Mouse (Mus musculus): ENCODE results near the gene Cuedc2. TPM values are rescaled to one million over a fixed set of nuclear protein-coding genes. Genes with fewer than 3 reads are reported as not detected.

Cuedc2 gene
- total RNA-seq (2021), result 10 to 100 TPM; 72.1 to 77.9 TPM
- long read RNA-seq, experiment 1, transcript Cuedc2-206 (10 exons, 1,164 nt), result minor isoform, 5 of 40 reads
- long read RNA-seq, experiment 1, transcript Cuedc2-211 (9 exons, 999 nt), result minor isoform, 5 of 40 reads
- long read RNA-seq, experiment 1, transcript Cuedc2-201 (9 exons, 1,833 nt), result major isoform, 9 of 40 reads
- long read RNA-seq, experiment 1, transcript Cuedc2-203 (9 exons, 1,790 nt), result minor isoform, 5 of 40 reads
- long read RNA-seq, experiment 1, partial matches to known transcripts, result 0 of 40 reads
- long read RNA-seq, experiment 1, other reads (novel, unspliced or antisense), result 16 of 40 reads
- long read RNA-seq, experiment 2, transcript Cuedc2-203 (9 exons, 1,790 nt), result minor isoform, 12 of 130 reads
- long read RNA-seq, experiment 2, transcript Cuedc2-206 (10 exons, 1,164 nt), result minor isoform, 6 of 130 reads
- long read RNA-seq, experiment 2, transcript Cuedc2-201 (9 exons, 1,833 nt), result major isoform, 27 of 130 reads
- long read RNA-seq, experiment 2, transcript Cuedc2-211 (9 exons, 999 nt), result minor isoform, 14 of 130 reads
- long read RNA-seq, experiment 2, partial matches to known transcripts, result 6 of 130 reads
- long read RNA-seq, experiment 2, other reads (novel, unspliced or antisense), result 59 of 130 reads

DNA sequence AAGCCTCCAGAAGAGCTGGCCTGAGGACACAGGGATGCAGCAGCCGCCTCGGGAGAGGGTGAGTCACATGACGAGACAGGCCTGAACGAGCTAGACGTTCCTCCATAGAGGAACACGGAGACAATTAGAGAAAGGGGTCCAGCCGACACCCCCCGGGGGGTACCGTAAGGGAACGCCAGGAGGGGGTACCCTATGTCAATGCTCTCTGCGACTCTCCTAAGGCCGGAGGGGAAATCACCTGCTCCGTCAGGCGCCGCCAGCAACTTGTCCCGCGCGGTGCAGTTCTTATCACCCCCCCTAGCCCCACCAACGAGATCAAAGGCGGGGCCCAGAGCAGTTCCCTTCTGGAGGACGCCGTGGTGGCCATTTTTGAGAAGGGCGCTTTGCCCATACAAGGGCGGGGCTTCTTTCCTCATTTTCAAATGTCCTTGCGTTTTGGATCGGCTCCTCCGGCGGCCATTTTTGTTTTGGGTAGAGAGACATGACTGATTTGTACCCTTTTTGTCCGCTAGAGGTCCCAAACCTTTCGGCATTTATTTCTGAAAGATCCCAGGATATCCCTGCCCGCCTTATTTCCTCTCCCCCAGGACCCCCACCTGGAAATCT is at the start of gene Cuedc2:
Gene Cuedc2 (minus strand): TSS at position 372 of the 606 bp plus-strand sequence.
- peak; percentile 95 to 97 for DNase-seq (ENCODE audit: low spot score in 2 of 2)

DNA sequence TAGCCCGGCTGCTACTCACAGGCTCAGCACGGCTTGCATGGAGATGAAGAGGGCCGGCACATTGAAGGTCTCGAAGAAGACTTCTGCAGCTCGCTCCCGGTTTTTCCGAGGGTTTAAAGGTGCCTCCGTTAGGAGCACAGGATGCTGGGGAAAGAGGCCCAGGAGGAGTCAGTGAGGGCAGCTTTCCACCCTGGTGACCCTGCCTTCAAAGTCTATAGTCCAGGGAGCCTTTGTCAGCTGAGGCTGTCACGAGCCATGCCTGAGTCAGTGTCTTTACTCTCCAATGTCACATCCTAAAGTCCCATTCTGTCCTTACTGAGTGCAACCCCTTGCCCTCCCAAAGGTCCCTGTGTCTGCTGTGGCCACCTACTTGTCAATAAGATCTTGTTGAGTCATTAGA is 43.8 kb upstream of the Cuedc2 start:
- no peak for DNase-seq (ENCODE audit: low spot score in 2 of 2)

DNA sequence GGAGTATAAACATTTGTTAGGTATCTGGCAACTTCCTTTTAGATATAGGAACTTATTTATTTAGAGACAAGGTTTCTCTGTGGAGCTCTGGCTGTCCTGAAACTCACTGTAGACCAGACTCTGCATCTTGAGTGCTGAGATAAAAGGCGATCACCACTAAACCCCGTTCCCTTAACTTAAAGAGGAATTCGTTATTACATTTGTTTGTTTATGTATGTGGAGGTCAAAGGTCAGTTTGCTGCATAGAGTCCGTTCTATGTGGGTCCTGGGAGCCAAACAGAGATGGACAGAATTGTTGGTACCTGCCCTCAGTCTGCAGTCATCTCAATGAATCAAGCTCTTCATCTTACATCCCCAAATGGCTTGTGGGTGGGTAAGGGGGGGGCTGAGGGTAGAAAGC is 37.4 kb upstream of the Cuedc2 start:
- DNase-seq (ENCODE audit: low spot score in 2 of 2), result no peak

DNA sequence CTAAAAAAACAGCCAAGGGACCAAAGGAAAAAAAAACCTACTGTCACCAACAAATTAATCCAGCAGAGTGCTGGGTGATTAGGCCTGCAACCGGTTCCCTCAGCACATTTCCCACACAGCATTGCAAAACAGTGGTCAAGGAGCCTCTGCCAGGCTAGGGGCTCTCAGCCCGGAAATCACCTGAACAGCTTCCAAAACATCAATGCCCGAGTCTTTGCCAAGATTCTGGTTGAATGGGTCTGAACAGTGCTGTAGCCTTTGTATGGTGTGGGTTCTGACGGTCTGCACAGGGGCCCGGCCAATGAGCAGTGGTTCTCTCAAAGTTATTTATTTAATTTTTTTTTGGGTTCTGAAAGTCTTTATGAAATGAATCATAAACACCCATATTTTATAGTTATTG is 37.0 kb upstream of the Cuedc2 start:
- no peak for DNase-seq (ENCODE audit: low spot score in 2 of 2)

DNA sequence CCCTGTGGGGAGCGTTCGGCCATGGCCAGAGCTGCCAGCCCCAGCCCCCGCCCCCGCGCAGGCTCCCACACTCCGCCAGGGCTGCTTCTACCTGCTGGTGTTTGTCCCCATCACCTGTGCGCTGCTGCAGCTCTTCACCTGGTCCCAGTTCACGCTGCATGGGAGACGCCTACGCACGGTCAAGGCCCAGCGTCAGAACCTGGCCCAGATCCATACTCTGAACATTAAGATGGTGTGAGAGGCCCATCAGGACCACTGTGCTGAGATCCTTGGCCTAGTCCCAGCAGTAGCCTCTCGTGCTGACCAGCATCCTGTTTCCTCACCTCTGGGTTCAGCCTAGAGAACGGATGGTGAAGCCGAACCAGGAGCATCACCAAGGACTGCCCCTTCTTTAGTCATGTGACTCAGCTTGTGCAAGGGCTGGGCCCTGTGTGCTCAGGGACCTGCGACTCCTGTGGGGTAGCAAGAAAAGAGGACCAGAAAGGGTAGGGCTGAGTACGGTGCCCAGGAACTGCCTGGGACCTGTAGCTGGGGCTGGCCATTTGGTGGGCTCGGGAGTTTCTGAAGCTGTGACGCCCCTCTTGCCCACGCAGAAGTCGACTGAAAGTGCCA is 36.1 kb upstream of the Cuedc2 start:
- DNase-seq (ENCODE audit: low spot score in 2 of 2), result no peak

DNA sequence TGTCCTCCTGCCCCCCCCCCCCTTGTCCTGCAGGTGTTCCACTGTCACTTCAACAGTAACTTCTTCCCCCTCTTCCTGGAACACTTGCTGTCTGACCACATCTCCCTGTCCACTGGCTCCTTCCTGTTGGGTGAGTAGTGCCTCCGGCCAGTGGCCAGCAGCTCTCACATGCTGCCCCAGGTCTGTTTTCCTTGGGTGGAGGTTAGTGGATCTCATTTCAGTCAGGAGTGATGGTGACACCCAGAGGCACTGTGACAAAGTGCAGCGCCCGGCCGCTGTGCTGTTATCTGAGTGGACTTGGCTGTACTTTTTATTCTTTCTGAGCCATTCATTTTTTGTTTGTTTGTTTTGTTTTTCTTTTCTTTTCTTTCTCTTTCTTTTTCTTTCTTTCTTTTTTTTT is 30.7 kb upstream of the Cuedc2 start:
- peak; percentile 48 to 51 for DNase-seq (ENCODE audit: low spot score in 2 of 2)

DNA sequence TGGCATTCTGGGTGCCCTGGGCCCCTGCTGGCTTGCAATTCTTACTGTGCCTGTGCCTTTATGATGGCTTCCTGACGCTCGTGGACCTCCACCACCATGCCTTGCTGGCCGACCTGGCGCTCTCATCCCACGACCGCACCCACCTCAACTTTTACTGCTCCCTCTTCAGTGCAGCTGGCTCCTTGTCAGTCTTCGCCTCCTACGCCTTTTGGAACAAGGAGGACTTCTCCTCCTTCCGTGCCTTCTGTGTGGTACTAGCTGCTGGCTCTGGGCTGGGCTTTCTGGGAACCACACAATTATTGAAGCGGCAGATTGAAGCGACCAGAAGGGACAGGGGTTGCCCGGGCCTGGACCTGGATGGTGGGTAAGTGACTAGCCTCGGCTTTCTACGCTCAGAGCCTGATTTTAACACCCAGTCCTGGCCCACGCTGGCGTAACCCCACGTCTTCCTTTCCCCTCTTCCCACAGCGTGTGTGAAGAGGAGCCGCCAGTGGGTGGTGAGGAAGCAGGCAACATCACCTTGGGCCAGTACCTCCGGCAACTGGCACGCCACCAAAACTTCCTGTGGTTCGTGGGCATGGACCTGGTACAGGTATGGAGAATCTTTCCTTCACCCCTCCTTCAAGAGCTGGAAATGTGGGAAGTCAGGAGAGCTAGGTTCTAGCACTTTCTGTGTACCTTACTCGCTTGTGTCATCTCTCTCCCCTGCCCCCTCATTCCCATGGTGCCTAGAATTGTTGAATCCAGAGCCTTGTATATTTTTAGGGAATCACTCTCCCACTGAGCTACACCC is 29.5 kb upstream of the Cuedc2 start:
- no peak for DNase-seq (ENCODE audit: low spot score in 2 of 2)

DNA sequence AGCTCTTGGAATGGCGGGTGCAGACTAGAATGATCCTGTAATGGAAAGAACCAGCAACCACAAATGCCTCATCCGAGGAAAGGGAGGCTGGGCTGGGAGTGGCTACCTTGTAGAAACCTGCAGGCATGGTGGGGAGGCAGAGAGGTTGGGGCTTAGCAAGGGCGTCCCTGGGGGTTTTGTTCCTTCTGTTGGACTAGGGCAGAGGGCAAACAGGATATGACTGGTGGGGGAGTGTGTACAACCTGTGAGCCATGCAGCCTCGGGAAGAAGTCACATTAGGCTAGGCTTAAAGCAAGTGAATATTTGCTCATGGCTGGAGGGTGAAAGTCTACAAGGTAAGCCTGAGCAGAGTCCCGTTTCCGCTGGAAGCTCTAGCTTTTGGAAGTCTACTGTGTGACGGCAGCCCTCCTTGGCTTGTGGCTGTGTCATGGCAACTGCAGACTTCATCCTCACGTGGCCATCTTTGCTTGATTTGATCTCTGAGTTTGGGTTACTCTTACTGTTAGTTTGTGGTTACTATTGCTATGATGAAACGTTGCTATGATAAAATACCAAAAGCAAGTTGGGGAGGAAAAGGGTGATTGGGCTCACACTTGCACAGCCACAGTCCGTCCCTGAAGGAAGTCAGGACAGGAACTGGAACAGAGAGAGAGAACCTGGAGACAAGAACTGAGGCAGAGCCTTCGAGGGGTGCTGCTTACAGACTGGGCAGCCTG is 24.9 kb upstream of the Cuedc2 start:
- DNase-seq (ENCODE audit: low spot score in 2 of 2), result no peak

DNA sequence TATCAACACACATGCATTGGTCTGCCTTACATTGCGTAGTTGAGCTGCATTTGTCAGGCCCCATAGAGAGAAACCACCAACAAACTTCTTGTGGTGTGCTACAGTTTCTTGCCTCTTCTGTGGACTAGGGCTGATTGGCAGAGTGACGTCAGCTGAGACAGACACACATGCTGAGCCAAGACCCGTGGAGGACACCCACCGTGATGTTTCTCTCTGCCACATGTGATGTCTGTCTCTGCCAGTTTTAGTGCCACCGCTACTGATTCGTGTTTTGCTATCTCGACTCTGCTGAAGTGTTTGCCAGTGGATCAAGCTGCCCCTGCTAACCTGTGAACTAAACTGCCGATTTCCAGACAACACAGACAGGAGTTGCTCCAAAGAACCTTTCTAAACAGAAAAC is 23.6 kb upstream of the Cuedc2 start:
- no peak for DNase-seq (ENCODE audit: low spot score in 2 of 2)

DNA sequence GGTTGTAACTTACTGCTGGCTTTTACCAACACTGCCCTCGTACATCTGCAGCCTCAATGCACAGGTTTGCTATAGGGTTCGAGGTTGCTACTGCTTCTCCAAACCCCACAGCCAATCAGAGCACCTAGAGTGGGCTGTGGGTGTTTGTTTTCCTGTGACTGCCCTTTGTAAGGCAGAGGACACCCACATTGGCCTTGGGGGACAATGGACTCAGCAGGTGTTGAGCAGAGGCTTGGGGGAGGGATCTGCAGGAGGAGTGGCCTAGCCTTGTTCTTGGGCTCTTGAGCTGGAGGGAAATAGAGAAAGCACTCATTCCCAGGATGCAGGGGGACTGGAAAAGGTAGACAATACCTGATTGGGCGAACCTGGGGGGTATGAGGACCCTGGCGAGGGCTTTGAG is 19.9 kb upstream of the Cuedc2 start:
- DNase-seq (ENCODE audit: low spot score in 2 of 2), result no peak

DNA sequence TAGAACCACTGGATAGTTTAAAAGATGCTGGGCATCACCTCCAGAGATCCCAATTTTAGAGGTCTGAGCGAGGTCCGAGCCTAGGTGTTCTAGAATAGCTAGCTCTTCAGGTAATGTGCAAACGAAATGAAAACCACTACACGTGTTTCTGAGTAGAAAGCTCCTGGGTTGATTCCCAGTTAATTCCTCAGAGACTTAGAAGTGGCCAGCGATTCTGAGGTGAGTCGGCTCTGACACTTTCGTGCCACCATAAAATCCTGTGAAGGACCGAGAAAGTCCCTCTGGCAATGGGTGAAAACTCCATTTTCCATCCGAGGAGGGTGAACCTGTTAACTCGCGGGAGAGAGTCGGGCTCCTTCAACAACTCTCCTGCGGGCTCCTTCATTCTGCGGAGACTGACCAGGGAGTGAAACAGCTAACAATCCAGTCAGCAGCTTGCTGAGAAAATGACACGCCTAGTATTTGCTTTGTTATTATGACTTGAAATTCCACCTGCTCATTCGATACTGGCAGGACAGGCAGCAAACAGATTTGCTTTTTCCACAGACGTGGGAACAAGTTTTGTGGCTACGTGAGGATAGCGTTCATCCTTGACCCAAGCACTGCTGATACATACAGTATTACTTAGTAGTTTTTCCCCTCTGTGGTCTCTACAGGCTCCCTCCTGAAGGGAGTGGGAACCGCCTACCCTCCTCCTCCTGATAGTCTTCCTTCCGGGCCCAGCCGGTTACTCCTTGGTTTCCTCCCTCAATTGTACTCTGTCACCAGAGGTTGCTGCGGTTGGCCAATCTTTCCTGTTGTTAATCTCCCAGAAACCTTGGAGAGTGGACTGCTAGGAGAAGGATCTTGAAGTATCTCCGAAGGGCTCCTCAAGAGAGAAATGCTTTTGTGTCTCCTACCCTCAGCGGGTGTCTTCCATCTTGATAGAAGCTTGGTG is 19.1 kb upstream of the Cuedc2 start:
- DNase-seq (ENCODE audit: low spot score in 2 of 2), result no peak

DNA sequence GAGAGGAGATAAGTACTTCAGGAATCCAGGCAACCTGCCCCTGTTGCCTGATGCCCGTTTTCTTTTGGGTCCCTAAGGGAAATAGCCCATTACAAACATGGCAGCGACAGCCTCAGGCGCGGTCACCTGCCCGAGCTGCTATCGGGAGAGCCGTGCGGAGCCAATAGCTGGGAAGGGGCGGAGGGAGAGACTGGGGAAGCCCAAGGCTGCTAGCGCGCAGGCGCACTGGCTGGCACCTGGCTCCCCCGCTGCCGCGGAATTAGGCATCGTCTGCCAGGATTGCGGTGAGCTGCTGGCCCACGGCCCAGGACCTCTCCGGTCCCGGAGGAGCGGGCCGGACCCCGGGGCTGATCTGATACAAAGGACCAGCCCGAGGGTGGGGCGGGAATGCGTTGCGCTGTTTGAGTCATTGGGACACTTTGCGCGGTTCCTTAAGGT is 18.2 kb upstream of the Cuedc2 start:
- peak; percentile 78 to 84 for DNase-seq (ENCODE audit: low spot score in 2 of 2)

DNA sequence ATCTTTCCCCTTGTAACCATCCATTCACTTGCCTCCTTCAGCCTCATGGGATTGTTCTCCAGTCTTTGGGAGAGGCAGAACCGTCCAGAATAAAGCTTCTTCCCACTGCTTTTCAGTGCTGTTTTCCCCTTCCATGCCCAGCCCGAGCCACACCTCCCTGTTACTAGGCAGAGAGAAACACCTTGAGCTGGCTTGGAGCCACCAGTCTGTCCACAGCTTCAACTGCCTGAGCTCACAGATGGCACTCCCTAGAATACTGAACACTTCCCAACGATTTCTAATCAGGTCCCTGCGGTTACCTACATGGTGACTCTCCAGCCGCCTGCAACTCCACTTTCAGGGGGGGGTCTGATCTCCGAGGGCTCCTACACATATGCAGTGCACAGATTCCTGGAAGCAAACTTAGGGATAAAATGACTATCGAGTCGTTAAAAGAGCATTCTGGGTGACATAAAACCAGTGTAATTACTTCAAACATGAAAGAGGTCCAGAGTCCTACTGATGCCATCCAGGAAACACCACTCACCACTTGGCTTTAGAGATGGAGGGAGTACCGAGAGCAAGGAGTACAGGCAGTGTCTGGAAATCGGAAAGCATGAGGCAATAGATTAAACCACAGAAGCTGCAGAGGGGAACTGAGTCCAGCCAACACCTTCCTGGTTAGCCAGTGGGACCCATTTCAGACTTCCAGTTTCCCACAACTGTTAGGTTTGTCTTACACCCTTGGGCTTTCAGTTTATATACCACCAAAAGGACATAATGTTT is 11.8 kb upstream of the Cuedc2 start, which contains the start of gene 2310034G01Rik:
Gene 2310034G01Rik (minus strand): TSS at position 135 of the 765 bp plus-strand sequence.
- no peak for DNase-seq (ENCODE audit: low spot score in 2 of 2)

DNA sequence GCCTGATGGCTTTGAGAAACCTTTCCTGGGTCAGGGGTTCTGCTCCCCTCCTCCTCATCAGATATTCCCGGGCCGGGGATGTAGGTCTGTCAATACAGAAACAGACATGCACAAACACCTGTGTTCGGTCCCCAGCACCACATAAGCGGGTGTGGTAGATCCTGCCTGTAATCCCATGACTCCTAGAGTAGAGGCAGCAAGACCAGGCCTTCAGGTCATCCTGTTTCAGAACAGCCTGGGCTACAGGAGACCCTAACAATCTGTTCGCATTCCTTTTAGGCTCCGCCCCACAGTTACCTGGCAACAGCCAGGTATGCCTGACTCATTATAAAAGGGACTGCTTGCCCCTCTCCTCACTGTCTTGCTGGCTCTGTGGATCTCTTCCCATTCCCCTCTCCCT is 11.0 kb upstream of the Cuedc2 start:
- DNase-seq (ENCODE audit: low spot score in 2 of 2), result no peak

DNA sequence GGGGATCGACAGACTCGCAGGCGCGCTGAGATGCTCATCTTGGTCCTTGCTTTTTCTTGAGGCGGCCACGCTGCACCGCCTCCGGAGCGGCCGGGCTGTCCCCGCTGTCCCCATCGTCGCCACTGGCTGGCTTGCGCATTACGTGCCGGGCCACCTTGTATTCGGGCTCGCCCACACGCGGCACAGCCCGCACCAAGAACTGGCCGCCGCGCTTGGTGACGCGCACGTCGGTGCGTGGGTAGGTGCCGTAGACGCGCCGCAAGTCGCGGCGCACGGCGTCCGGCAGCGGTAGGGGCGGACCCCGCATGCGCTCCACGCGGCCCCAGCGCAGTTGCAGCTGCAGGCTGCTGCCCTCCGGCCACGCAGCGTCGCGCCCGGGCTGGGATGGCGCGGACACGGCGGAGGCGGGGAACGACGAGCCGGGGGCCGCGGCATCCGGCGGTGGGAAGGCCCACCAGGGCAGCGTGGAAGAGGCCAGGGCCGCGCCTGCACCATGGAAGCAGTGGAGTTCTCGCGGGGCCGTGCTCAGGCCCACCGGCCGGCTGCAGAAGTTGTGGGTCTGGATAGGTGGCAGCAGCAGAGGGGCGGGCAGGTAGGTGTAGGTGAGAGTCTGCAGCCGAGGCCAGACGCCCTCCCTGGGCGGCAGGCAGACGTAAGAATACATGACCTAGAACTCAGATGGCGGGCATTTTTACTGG is 10.4 kb upstream of the Cuedc2 start:
- DNase-seq (ENCODE audit: low spot score in 2 of 2), result peak; percentile 75 to 76

DNA sequence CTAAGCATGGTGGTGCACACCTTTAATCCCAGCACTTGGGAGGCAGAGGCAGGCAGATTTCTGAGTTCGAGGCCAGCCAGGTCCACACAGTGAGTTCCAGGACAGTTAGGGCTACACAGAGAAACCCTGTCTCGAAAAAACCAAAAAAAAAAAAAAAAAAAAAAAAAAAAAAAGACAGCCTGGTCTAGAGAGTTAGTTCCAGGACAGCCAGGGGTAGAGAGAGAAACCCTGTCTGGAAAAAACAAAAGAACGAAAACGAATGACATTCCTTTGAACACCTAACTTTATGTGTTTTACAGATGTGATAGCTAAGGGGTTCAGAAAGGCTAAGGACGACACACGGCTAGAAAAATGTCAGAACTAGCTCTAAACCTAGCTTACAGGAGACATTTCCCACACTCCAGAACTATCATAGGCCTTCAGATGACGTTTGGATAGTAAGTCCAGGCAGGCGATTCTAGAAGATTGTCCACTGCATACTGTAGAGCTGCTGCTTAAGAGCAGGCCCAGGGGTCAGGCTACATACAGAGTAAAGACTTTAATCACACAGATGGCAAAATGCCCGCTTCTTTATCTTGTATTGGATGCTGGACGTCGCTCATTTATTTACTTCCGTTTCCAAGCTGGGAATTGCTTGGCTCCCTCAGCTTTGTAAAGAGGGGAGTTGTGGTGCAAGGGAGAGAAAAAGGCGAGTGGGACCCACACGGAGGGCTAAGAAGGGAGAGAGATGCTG is 9.6 kb upstream of the Cuedc2 start:
- no peak for DNase-seq (ENCODE audit: low spot score in 2 of 2)

DNA sequence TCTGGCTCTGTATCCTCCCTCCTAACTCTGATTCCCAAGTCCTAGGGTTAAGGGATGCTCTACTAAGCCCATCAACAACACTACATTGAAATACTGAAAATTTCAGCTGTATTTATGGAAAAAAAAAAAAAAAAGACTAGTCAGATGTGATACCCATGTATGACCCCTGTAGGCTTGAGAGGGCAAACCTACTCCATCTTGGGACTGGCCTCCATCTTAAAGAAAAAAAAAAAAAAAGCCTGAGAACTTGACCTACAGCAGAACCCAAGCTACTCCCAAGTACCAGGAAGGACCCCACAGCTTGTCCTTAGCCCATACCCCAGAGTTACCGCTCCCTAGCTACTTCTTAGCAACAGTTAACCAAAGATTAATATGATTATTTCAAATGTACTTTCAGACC is 8.6 kb upstream of the Cuedc2 start:
- no peak for DNase-seq (ENCODE audit: low spot score in 2 of 2)

All from adrenal gland, adult 18-20 months (tissue).